Mouse (Mus musculus): ENCODE measurements around the gene Ormdl1. TPM values are rescaled to one million over a fixed set of nuclear protein-coding genes. Genes with fewer than 3 reads are reported as not detected.
"Not testable (repeated sequence)": the region's sequence is repeated elsewhere in the genome, so short reads cannot be mapped to it uniquely, and the experiment has no call there.

The Ormdl1 gene
- 1 to 10 TPM; 7.3 to 8.3 TPM for total RNA-seq (2021)

DNA sequence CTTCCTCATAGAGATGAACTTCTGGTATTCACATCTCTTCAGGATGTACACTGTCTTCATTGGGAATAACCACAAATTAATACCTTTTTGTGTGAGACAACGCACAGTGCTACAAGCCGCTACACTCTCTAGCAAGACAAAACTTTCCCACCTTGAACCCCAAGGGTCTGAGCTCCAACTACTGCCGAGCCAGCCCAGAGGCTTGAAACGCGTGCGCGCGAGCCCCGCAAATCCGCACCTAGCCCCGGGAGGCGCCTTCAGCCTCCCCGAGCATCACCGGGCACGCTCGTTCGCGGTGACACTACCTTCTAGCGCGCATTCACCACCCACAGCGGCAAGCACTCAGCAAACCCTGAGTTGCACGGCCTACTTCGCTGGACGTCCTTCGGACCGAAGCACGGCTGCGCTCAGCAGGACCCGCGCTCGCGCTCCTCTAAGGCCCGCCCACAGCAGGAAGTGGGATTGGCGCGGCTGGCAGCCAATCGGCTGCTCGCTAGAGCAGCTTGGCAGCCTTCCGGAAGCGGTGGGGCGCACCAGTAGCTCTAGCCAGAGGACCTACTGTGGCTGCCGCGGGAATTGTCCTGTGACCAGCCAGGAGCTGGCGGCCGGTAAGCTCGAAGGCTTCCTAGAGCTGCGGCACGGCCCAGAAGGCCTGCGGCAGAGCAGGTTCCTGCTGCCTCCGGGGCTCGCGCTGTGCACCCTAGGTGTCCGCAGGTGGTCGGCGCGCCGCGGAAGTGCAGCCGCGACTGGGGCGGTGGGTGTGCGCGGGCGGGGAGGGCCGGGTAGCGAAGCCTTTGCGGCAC lies at the start of gene Ormdl1, which contains the start of the genes Pms1 and Gm28778:
Ormdl1 (plus strand) TSS at position 515 of the 803 bp plus-strand sequence.
Pms1 (minus strand) TSS at position 438 of the 803 bp plus-strand sequence.
Gm28778 (plus strand) TSS at position 531 of the 803 bp plus-strand sequence.
- intact Hi-C loops (cut with DNase I) = loop anchor here (1.0 kb wide), 1 partner anchor 17 kb away; the partner anchor contains the start of gene Osgepl1
- peak; percentile 97 for DNase-seq (ENCODE audit: low spot score in 2 of 2)

DNA sequence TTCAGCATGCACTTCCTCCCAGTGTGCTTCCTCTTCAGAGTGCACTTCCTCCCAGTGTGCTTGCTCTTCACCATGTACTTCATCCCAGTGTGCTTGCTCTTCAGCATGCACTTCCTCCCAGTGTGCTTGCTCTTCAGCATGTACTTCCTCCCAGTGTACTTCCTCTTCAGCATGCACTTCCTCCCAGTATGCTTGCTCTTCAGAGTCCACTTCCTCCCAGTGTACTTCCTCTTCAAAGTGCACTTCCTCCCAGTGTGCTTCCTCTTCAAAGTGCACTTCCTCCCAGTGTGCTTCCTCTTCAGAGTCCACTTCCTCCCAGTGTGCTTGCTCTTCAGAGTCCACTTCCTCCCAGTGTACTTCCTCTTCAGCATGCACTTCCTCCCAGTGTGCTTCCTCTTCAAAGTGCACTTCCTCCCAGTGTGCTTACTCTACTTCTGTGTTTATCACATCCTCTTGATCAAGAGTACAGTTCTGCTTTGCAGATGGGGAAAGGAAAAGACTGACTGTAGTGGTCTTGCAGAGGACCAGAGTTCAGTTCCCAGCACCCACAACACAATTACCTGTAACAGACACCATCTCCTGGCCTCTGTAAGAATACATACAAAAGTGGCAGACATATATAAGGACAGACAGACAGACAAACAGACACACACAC lies 31.8 kb upstream of the Ormdl1 start:
- DNase-seq (ENCODE audit: low spot score in 2 of 2); intact Hi-C loops (cut with DNase I): not testable (repeated sequence)

DNA sequence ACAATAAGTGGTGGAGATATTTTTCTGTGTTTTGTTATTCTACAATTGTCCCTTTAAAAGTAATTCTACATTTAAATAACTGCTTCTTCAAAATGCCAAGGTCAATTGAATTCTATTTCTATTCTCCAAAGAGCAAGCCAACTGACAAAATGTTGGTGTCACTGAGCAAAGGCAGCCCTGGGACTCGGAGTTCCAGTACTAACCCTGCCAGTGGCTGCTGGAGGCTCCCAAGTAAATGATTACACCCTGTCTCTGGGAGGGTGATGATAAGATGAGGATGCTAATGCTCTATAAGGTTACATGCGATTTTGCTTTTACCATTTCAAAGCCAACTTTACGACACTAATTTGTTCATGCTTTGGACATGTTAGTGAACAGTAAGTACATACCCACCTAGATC lies 27.0 kb upstream of the Ormdl1 start:
- intact Hi-C loops (cut with DNase I) = loop anchor here (10.0 kb wide), 1 partner anchor 315 kb away; no protein-coding TSS in a partner anchor

DNA sequence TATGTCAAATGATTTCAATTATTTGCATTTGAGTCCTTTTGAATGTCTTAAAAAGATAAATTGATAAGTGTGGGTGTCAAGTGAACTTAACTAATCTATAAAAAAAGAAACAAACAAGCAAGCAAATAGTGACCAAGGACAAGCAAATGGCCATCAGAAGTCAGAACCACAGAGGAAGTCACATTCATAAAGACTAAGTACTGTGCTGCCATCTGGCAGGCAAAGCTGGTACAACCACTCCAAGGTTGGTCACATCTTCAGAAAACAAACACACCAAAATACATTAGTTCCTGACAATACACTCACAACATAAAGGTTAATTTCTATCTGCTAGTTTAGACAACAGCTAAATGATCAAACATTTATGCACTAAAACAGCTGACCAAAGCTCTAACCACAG lies 24.2 kb upstream of the Ormdl1 start:
- DNase-seq (ENCODE audit: low spot score in 2 of 2) = peak; percentile 48 to 50
- intact Hi-C loops (cut with DNase I) = loop anchor here (1.0 to 10.0 kb wide), 2 partner anchors 219 to 318 kb away; no protein-coding TSS in a partner anchor

More for the DNA sequence above, 27.0 kb upstream of the Ormdl1 start:
- DNase-seq (ENCODE audit: low spot score in 2 of 2) = no peak

DNA sequence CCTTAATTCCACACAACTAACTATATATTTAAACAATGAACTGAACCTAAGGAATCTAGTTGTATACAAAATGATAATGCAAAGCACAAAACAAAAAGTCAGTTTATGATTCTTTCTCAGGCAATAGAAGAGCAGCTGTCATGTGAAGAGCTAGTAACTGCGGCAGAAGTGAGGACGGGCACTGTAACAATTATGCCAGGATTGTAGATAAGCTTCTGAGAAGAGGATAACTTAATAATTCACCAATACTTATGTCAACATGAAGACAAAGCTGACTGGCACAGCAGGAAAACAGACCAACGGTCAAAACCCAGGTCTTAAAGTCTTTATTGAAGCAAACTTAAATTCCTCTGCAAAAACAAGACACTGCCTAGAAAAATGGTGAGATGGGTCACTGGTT lies 5.7 kb upstream of the Ormdl1 start:
- no peak for DNase-seq (ENCODE audit: low spot score in 2 of 2)
- intact Hi-C loops (cut with DNase I) = no loop called here

DNA sequence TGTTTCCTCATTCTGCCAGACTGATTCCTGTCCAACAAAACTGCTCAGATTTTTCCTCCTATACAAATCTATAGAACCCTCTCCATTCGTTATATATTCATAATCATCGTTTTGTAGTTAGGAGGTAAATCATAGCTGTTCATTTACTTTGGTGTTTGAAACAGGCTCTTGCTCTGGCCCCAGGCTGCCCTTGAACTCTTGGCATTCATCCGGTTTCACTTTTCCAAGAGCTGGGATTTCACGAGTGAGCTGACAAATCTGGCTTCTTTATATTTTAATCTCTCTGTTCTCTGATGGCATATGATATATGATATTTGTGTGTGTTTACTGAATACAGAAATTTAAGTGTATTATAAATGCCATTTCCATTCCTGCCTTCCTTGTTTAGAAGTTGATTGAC lies 3.6 kb downstream of the Ormdl1 start:
- no peak for DNase-seq (ENCODE audit: low spot score in 2 of 2)
- intact Hi-C loops (cut with DNase I) = no loop called here

DNA sequence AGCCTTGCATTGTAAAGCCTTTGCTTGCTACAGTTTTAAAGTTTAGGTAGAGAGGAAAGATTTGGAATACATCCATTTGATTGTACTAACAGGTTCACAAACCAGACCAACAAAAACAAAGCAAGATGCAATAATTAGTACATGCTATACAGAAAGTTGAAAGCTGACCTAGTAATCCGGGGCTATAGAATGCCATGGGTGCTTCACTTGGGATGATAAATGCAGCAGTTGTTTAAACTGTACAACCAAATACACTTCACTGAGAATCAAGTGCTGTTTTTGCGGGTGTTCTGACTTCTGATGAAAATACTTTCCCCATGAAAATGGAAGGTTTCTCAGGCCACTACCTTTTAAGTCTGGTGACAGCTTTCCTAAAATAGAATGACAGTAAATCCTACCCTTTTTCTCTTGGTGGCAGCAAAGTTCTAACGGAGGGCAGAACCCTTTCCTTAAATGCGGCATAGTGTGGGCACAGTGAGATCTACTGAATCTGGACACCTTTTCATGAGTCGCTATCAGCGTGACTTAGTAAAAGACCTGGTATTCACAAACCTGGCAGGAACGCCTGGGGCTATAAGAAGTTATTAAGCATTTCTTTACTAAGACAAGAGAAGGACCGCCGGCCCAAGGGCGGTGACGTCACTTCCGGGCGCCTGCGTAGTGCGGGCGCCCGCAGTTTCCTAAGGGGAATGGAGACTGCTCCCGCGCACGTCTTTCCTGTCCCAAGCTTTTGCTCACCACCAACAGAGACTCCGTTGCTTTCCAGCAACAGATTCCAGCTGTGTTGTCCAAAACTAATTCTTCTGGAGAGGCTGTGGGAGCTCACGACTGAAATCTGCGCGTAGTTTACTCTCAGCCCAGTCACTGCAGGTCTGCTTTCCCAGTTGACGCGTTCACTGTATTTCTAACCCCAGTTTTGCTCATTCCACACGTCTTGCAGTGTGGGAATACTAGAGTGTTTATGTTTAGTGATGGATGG lies 16.4 kb downstream of the Ormdl1 start, which contains the start of gene Osgepl1:
Osgepl1 (plus strand) TSS at position 636 of the 979 bp plus-strand sequence.
- intact Hi-C loops (cut with DNase I) = loop anchor here (1.0 kb wide), 1 partner anchor 16 kb away; the partner anchor contains the start of genes Gm28778, Ormdl1 and Pms1
- peak; percentile 87 to 88 for DNase-seq (ENCODE audit: low spot score in 2 of 2)

DNA sequence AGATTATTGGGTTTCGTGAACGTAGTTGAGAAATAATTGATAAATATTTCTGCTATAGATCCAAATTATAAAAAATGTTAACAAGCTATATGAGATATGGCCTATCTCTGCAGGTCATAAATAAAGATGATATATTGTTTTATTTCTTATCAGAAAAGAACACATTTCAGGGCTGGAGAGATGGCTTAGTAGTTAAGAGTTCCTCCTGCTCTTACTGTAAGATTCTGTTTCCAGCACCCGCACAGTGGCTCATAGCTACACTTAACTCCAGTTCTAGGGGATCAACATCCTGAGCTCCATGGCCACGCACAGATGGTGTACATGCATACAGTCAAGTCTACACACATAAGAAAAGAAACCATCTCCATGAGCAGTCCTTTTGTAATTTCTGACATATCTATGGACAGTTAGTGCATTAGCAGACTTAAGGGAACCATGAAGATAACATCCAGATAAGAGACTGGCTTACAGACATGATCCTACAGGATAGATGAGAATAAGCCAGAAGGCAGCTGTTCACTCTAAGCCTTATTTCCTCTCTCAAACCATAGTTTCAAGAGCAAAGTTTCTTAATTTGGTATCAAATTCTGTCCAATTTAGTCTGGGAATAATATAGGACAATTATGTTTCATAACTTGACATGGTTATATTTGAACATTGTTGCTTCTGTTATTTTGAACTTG lies 24.9 kb downstream of the Ormdl1 start:
- intact Hi-C loops (cut with DNase I) = no loop called here
- DNase-seq (ENCODE audit: low spot score in 2 of 2) = no peak

DNA sequence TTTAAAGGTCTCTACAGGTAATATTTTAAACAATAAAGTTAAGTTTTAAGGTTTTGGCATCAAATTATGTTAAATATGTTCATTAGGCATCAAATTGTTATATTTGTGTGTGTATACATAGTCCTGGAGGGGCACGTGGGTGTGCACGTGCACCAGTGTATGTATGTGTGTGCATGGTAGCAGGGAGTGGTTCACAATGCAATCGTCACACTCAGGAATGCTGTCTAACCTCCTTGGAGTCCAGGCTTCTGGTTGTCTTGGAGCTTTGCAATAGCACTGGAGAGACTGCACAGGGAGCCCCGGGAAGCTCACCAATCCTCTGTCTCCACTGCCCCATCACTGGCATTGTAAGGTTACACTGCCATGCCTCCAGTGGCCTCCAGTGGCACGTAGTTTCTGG lies 26.4 kb downstream of the Ormdl1 start:
- intact Hi-C loops (cut with DNase I) = no loop called here
- DNase-seq (ENCODE audit: low spot score in 2 of 2) = no peak

DNA sequence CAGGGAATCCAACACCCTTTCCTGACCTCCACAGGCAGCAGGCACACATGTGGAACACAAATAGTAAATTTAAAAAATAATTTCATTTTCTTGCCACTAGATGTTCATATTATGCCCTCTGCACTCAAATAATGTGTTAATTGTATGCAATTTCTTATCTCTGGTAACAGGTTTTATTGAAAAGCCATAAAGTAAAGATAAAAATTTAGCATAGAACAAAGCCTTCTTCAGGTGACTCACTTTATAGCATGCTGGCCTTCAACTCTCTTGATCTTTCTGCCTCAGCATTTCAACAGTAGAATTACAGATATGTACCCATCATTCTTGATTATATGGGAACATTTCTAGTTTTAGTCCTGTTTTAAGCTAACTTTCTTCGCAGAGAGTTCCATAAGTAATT lies 27.4 kb downstream of the Ormdl1 start:
- DNase-seq (ENCODE audit: low spot score in 2 of 2) = no peak
- intact Hi-C loops (cut with DNase I) = no loop called here

DNA sequence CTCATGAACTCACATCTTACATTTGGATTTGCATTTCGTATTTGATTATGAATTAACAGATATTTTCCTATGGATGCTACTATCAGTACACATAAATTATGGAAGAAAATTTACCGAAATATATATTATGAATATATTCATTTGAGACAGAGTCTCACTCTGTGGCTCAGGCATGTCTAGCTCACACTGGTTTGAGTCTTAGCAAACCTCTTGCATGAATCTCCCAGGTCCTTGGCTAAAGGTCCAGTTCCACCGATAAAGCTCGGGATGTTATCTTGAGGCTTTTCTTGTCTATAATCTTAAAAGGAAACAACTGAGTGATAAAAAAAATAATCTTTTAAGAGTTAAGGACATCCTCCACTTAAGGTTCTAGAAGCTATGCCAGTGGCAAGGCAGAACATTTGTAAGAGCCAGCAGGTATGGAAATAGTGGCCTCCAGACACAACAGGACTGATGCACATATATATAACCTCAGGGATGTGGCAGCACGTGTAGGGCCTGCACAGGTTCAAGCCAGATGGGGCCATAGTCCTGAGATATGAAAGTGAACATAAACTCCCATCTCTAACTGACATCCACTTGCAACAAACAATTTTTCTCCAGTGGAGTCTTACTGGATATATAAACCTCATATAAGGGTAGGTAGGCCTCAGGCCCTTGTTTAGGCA lies 28.1 kb downstream of the Ormdl1 start:
- DNase-seq (ENCODE audit: low spot score in 2 of 2) = no peak
- intact Hi-C loops (cut with DNase I) = no loop called here

DNA sequence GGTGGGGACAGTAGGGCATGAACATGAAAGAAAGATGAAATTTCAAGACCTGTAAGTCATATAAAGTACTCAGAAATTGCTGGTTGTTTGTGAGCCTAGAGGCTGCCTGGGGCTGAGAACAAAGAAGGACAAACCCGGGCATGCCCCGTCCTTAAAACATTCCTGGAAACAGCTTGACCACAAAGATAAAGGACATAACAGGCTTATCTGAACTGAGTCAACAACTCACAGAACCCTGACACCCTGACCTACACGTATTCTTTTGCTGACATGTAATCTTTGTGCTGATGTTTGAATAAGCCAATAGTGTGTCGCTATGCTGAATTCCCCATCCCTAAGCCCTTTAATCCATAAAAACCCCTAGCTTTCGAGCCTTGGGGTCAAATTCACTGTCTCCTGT lies 36.6 kb downstream of the Ormdl1 start:
- DNase-seq (ENCODE audit: low spot score in 2 of 2); intact Hi-C loops (cut with DNase I): not testable (repeated sequence)

DNA sequence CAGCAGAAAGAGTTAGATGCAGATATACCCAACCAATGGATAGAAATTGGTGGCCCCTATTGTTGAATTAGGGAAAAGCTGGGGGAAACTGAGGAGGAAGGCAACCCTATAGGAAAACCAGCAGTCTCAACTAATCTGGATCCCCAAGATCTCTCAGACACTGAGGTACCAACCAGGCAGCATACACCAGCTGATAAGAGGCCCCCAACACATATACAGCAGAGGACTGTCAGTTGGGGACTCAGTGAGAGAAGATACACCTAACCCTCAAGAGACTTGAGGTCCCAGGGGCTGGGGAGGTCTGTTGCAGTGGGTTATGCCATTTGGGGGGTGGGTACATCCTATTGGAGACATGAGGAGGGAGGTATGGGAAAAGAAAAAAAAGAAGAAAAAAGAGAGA lies 38.6 kb downstream of the Ormdl1 start:
- intact Hi-C loops (cut with DNase I) = no loop called here
- no peak for DNase-seq (ENCODE audit: low spot score in 2 of 2)

DNA sequence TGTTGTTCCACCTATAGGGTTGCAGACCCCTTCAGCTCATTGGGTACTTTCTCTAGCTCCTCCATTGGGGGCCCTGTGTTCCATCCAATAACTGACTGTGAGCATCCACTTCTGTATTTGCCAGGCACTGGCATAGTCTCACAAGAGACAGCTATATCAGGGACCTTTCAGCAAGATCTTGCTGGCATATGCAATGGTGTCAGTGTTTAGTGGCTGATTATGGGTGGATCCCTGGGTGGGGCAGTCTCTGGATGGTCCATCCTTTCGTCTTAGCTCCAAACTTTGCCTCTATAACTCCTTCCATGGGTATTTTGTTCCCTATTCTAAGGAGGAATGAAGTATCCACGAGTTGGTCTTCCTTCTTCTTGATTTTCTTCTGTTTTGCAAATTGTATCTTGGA lies 40.5 kb downstream of the Ormdl1 start:
- intact Hi-C loops (cut with DNase I); DNase-seq (ENCODE audit: low spot score in 2 of 2): not testable (repeated sequence)

DNA sequence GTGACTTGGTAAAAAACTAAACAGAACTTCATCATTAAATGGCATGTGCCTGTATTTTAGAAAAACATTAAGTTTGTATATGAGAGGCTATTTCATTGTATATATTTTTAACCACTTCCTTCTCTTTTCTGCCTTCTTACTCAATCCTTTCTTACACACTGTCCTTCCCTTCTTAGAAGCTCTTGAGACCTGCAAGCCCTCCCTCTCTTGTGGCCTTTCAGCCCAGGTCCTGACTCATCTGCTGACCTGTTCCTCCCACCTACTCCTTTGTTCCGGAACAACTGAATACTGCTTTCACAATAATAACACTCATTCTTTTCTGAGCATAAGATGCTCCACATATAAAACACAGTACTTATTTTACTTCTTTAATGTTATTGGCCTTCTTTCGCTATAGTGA lies 44.2 kb downstream of the Ormdl1 start:
- intact Hi-C loops (cut with DNase I) = no loop called here
- no peak for DNase-seq (ENCODE audit: low spot score in 2 of 2)

DNA sequence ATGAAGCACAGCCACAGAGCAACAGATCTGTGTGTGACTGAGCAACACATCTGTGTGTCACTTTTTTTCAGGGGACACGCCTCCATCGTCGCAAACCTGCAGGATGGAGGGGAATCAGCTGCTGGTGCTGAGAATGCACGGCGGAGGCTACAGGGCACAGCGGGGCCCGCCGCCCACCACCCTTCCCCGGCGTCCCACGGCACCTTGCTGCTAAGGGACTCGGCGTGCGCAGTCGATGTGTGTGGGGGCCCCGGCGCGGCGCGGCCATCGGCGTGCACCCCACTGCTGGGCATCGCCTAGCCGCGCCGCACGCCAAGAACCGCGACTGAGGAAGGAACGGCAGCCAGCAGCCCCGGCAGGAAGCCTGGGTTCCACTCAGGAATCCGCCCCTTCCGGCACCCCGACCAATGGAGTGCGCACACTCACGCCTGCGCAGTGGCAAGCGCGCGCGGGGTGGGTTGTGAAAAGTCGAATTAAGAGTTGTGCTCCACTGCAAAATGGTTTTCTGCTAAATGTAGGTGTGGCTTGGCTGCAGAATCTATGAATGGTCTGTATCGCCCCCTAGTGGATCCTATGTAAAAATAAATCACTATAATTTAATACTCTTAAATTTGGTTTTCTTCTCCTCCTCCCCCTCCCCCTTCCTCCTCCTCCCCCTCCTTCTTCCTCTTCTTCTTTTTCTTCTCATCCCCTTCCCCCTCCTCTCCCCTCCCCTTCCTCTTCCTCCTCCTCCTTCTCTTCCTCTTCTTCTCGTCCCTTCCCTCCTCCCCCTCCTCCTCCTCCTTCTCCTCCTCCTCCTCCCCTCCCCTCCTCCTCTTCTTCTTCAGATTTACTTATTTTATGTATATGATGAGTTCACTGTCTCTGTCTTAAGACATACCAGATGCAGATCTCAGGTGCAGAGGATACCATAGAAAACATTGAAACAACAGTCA lies 55.7 kb downstream of the Ormdl1 start, which contains the start of the genes Asdurf, Gm28551 and Asnsd1:
Asdurf (minus strand) TSS at position 293 of the 935 bp plus-strand sequence.
Gm28551 (minus strand) TSS at position 341 of the 935 bp plus-strand sequence.
Asnsd1 (minus strand) TSS at position 426 of the 935 bp plus-strand sequence.
- peak; percentile 95 to 98 for DNase-seq (ENCODE audit: low spot score in 2 of 2)
- intact Hi-C loops (cut with DNase I) = loop anchor here (2.0 kb wide), 1 partner anchor 300 kb away; no protein-coding TSS in a partner anchor

DNA sequence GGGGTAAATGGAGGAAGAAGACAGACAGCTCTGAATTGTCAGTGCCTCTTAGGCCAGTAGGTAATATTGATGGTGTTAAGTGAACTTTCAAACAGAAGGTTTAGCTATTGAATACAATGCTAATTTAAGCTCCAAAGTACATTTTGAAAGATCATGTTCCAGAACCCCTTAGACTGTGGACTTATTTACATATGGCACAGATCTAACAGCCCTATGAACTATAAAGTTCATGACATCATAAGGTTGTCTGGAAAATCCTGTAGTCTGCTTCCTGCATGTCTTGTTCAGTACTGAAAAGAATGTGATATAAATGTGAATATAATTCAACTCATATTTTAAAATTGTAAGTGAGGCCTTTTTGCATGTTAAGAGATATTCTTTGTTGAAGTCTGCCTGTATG lies 62.1 kb downstream of the Ormdl1 start:
- no peak for DNase-seq (ENCODE audit: low spot score in 2 of 2)
- intact Hi-C loops (cut with DNase I) = no loop called here
